Mouse (Mus musculus): ENCODE data around the gene Eef1akmt4. TPM values are rescaled to one million over a fixed set of nuclear protein-coding genes. Genes with fewer than 3 reads are reported as not detected.
A peak's percentile ranks its signal among the peaks of the same experiment; 100 is the strongest.

The Eef1akmt4 gene
- total RNA-seq (2021) = 1 to 10 TPM; 5.5 to 5.9 TPM
- long read RNA-seq, experiment 1, transcript Eef1akmt4-201 (3 exons, 1,134 nt) = major isoform, 6 of 6 reads
- long read RNA-seq, experiment 1, partial matches to known transcripts = 0 of 6 reads
- long read RNA-seq, experiment 1, other reads (novel, unspliced or antisense) = 0 of 6 reads
- long read RNA-seq, experiment 2, transcript Eef1akmt4-201 (3 exons, 1,134 nt) = major isoform, 7 of 9 reads
- long read RNA-seq, experiment 2, partial matches to known transcripts = 0 of 9 reads
- long read RNA-seq, experiment 2, other reads (novel, unspliced or antisense) = 2 of 9 reads

- peak; percentile 90 for DNase-seq
- intact Hi-C loops (cut with DNase I; ENCODE audit: low total_unique reads) = no loop called here
Measured at GRCm38 (mm10) chr16:20611357-20612227, at the start of gene Eef1akmt4, which contains the start of the genes Gm49333 and Alg3. TSS of gene Eef1akmt4 (plus strand) at chr16:20611593. TSS of gene Gm49333 (plus strand) at chr16:20611610. TSS of gene Alg3 (minus strand) at chr16:20611735.

- intact Hi-C loops (cut with DNase I; ENCODE audit: low total_unique reads) = no loop called here
- no peak for DNase-seq
Measured at GRCm38 (mm10) chr16:20565075-20565474, 46.3 kb upstream of the Eef1akmt4 start.

GRCm38 (mm10) chr16:20589366-20589938 lies 21.9 kb upstream of the Eef1akmt4 start, which contains the start of gene Vwa5b2:
TSS of gene Vwa5b2 (plus strand) at chr16:20589471.
- intact Hi-C loops (cut with DNase I; ENCODE audit: low total_unique reads) = no loop called here
- DNase-seq = no peak

- intact Hi-C loops (cut with DNase I; ENCODE audit: low total_unique reads) = no loop called here
- DNase-seq = peak; percentile 23
Measured at GRCm38 (mm10) chr16:20589939-20590679, 21.3 kb upstream of the Eef1akmt4 start.

- no peak for DNase-seq
- intact Hi-C loops (cut with DNase I; ENCODE audit: low total_unique reads) = no loop called here
Measured at GRCm38 (mm10) chr16:20590680-20591038, 20.7 kb upstream of the Eef1akmt4 start.

- intact Hi-C loops (cut with DNase I; ENCODE audit: low total_unique reads) = no loop called here
- no peak for DNase-seq
Measured at GRCm38 (mm10) chr16:20591076-20591705, 20.2 kb upstream of the Eef1akmt4 start.

- intact Hi-C loops (cut with DNase I; ENCODE audit: low total_unique reads) = no loop called here
- DNase-seq = no peak
Measured at GRCm38 (mm10) chr16:20595060-20595673, 16.2 kb upstream of the Eef1akmt4 start.

GRCm38 (mm10) chr16:20595737-20596136 lies 15.7 kb upstream of the Eef1akmt4 start:
- intact Hi-C loops (cut with DNase I; ENCODE audit: low total_unique reads) = no loop called here
- DNase-seq = no peak

GRCm38 (mm10) chr16:20596687-20597441 lies 14.5 kb upstream of the Eef1akmt4 start:
- intact Hi-C loops (cut with DNase I; ENCODE audit: low total_unique reads) = no loop called here
- DNase-seq = no peak

GRCm38 (mm10) chr16:20600511-20600910 lies 10.9 kb upstream of the Eef1akmt4 start:
- intact Hi-C loops (cut with DNase I; ENCODE audit: low total_unique reads) = loop anchor here (10.0 kb wide), 1 partner anchor 46 kb away; no protein-coding TSS in a partner anchor

GRCm38 (mm10) chr16:20604705-20605104 lies 6.7 kb upstream of the Eef1akmt4 start:
- intact Hi-C loops (cut with DNase I; ENCODE audit: low total_unique reads) = loop anchor here (10.0 kb wide), 1 partner anchor 50 kb away; no protein-coding TSS in a partner anchor

More at GRCm38 (mm10) chr16:20600511-20600910, 10.9 kb upstream of the Eef1akmt4 start:
- DNase-seq = no peak

GRCm38 (mm10) chr16:20610501-20611356 lies 664 bp upstream of the Eef1akmt4 start:
- peak; percentile 65 for DNase-seq
- intact Hi-C loops (cut with DNase I; ENCODE audit: low total_unique reads) = no loop called here

More at GRCm38 (mm10) chr16:20604705-20605104, 6.7 kb upstream of the Eef1akmt4 start:
- DNase-seq = peak; percentile 45

- intact Hi-C loops (cut with DNase I; ENCODE audit: low total_unique reads) = no loop called here
- peak; percentile 45 for DNase-seq
Measured at GRCm38 (mm10) chr16:20619541-20620398, 8.4 kb downstream of the Eef1akmt4 start.

- intact Hi-C loops (cut with DNase I; ENCODE audit: low total_unique reads) = no loop called here
- no peak for DNase-seq
Measured at GRCm38 (mm10) chr16:20620399-20620735, 9.0 kb downstream of the Eef1akmt4 start.

- peak; percentile 20 for DNase-seq
- intact Hi-C loops (cut with DNase I; ENCODE audit: low total_unique reads) = no loop called here
Measured at GRCm38 (mm10) chr16:20620751-20621190, 9.4 kb downstream of the Eef1akmt4 start.

All from gastrocnemius, postnatal 14 days (tissue).